Mouse (Mus musculus) lung, embryonic 15.5 days (tissue): Measurements from ENCODE around the gene Rpa3. TPM values are rescaled to one million over a fixed set of nuclear protein-coding genes. Genes with fewer than 3 reads are reported as not detected.

Source experiments
- ATAC-seq: fragments of 200-750 bp; cut with Nextera tagmentation; 2 replicates; pipeline ENCODE4 v1.8.0; 2017; ENCODE audit warnings: moderate number of reproducible peaks, borderline replicate concordance; ENCODE audit not compliant: low FRiP score, low TSS enrichment; ENCODE audit errors: extremely low read depth
- H3K27ac ChIP-seq: fragments of 300-500 bp; sonication (generic); 2 replicates; pipeline ENCODE4 v1.5.1; 2015; ENCODE audit warnings: moderate library complexity, mild to moderate bottlenecking, inconsistent platforms
- H3K27me3 ChIP-seq: fragments of 300-500 bp; sonication (generic); 2 replicates; pipeline ENCODE4 v1.6.1; 2015; ENCODE audit warnings: inconsistent platforms
- H3K36me3 ChIP-seq: fragments of 300-500 bp; sonication (generic); 2 replicates; pipeline ENCODE4 v1.6.1; 2015; ENCODE audit warnings: inconsistent platforms
- H3K4me1 ChIP-seq: fragments of 300-500 bp; sonication (generic); 2 replicates; pipeline ENCODE4 v1.6.1; 2015; ENCODE audit warnings: inconsistent platforms
- H3K4me2 ChIP-seq: fragments of 300-500 bp; sonication (generic); 2 replicates; pipeline ENCODE4 v1.6.1; 2015; ENCODE audit warnings: inconsistent platforms, mild to moderate bottlenecking, moderate library complexity
- H3K4me3 ChIP-seq: fragments of 300-500 bp; sonication (generic); 2 replicates; pipeline ENCODE4 v1.5.1; 2015; ENCODE audit warnings: mild to moderate bottlenecking, inconsistent platforms
- H3K9ac ChIP-seq: fragments of 300-500 bp; sonication (generic); 2 replicates; pipeline ENCODE4 v1.6.1; 2015; ENCODE audit warnings: inconsistent platforms
- H3K9me3 ChIP-seq: fragments of 300-500 bp; sonication (generic); 2 replicates; pipeline ENCODE4 v1.6.1; 2016; ENCODE audit warnings: inconsistent platforms
- WGBS: fragments of 180-500 bp; shearing (Covaris S2); methylation state at CpG from one replicate; pipeline ENCODE4 v1.1.7; 2015; 5-methylcytosine and 5-hydroxymethylcytosine counted together
- polyA plus RNA-seq: library from polyadenylated mRNA; unstranded; fragments of >200 nt; fragmentation: Nextera tagmentation; extraction: Ambion mirVana; gene quantifications from 2 replicates; pipeline ENCODE4 v1.2.1, GENCODE M21; 2015

Rpa3 gene
- polyA plus RNA-seq = 166 and 182 TPM in 2 replicates

DNA sequence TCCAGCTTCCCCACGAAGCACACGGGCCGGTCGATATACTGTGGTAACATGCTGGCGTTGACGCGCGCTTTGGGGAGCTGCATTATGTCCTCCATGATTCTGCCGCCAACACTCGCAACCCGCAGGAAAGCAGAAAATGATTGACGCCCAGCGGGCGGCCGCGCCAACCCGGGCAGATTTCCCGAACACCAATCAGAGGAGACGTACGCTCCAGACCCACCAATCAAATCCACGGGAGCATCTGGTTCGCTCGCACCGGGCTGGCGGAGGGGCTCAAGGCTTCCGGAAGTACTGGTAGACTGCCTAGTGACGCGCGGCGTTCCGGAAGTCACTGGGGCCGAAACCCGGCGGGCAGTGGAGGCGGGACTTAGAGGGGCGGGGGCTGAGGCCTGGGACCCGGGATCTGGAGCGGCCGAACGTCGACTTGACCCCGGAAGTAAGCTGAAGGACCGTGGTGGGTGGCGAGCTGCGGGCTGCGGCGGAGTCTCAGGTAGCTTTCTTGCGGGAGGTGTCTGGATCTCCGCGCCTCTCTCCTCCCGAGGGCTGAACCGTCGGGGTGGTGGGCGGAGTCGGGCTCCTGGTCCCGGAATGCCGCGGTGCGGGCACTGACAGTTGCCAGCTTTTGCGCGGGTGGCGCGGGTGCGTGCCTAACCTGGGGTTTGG lies at the start of gene Rpa3, which contains the start of the genes Umad1 and Gm45062:
Gene Rpa3, minus strand, starts transcription at position 170 of the 663 bp plus-strand sequence.
Gene Umad1, plus strand, starts transcription at position 285 of the 663 bp plus-strand sequence.
Gene Gm45062, plus strand, starts transcription at position 447 of the 663 bp plus-strand sequence.
- 0% methylated on average over 64 of the region's 64 CpGs for WGBS
- H3K9ac ChIP-seq = peak within 1 kb of the TSS; percentile 81
- peaks cover 16% of the 10 kb centered on the region; the same call in 1 of the 2 replicates for H3K4me1 ChIP-seq
- peaks cover 4% of the 10 kb centered on the region; the same call in 1 of the 2 replicates for H3K36me3 ChIP-seq
- H3K27me3 ChIP-seq = no peaks in the 10 kb centered on the region
- peak within 1 kb of the TSS; percentile 90 for H3K4me2 ChIP-seq
- peak within 1 kb of the TSS; percentile 91 for H3K4me3 ChIP-seq
- H3K9me3 ChIP-seq = no peaks in the 10 kb centered on the region
- peak within 1 kb of the TSS; percentile 83 for H3K27ac ChIP-seq
- peak; percentile 100 for ATAC-seq

DNA sequence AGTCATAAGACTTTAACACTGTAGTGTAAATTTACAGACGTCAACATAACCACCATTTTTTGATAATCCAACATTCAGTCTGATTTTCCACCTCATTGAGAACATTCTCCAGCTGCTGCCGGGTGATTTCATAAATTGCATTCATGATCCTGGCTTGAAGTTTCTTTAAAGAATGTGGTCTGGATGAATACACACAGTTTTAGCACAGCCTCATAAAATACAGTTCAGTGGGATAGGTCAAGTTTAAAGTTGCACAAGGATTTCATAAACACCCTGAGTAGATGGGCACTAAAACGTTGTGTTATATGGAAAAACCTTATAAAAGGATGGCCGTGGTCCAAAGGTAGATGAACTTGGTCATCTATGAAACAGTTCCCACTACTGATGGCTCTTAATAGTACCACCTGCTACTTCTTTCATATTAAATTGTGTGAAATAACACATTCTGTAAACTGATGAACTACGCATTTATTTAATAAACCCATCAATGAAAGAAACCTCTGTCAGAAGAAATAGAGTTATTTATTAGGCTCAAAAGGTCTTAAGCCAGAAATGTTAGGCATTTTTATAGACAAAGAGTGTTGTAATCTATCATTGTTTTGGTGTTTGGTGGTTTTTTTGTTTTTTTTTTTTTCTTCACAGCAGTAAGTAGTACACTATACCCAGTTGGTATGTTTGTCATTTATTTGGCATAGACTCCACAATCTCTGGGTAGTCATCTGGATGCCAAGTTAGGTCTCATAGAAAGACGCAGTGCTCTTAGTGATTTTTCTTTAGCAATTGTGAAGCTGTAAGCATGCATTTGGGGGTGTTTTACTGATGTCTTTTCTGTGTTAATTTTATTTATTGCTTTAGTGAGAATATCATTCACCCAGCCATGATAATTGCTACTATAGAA lies 49.2 kb upstream of the Rpa3 start:
- WGBS = 66% methylated on average over 6 of the region's 6 CpGs
- Histone ChIP-seq H3K4me3 (no peak overlapping the region), H3K9ac (no peak overlapping the region)

DNA sequence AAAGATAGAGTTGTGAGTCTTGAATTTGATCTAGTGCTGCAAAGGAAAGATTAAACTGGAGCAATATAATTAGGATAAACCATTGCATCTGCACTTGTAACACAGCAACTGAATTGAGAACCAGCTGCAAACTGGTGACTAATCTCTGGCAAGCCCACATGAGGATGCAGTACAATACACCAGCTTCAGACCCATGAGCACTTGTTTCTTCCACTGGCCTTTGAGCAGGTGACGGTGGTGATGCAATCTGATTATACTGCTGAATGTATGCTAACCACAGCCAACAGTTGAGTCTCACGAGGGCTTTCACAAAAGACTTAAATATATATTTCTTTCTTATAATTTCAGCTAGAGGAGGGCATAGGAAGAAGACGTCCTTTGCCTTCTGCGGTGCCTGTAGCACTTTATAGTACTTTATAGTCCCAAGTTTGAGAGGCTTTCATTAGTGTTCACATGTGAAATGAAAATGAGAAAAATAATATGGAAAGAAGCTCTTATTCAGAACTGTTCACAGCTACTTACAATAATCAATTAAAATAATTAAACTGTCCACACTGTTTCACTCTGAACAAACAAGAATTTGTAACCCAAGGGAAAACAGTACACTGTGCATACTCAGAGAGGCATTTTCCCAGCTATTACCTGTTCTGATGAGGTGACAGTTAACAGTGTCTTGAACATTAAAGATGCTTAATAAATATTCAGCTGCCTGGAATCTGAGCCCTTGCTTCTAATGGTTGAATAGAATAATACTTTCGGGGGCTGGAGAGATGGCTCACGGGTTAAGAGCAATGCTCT lies 40.3 kb upstream of the Rpa3 start:
- H3K36me3 ChIP-seq = no peaks in the 10 kb centered on the region
- no peak overlapping the region for H3K9ac ChIP-seq
- no peak overlapping the region for H3K4me3 ChIP-seq
- no peak overlapping the region for H3K27ac ChIP-seq
- H3K4me2 ChIP-seq = no peak overlapping the region
- H3K9me3 ChIP-seq = no peaks in the 10 kb centered on the region
- WGBS = 85% methylated on average over 6 of the region's 6 CpGs
- H3K27me3 ChIP-seq = no peaks in the 10 kb centered on the region
- ATAC-seq = no peak
- no peaks in the 10 kb centered on the region for H3K4me1 ChIP-seq

More for the DNA sequence above, 49.2 kb upstream of the Rpa3 start:
- no peaks in the 10 kb centered on the region for H3K9me3 ChIP-seq
- H3K27ac ChIP-seq = no peak overlapping the region
- no peak for ATAC-seq
- H3K4me1 ChIP-seq = no peaks in the 10 kb centered on the region
- H3K4me2 ChIP-seq = no peak overlapping the region
- H3K27me3 ChIP-seq = no peaks in the 10 kb centered on the region
- H3K36me3 ChIP-seq = no peaks in the 10 kb centered on the region

DNA sequence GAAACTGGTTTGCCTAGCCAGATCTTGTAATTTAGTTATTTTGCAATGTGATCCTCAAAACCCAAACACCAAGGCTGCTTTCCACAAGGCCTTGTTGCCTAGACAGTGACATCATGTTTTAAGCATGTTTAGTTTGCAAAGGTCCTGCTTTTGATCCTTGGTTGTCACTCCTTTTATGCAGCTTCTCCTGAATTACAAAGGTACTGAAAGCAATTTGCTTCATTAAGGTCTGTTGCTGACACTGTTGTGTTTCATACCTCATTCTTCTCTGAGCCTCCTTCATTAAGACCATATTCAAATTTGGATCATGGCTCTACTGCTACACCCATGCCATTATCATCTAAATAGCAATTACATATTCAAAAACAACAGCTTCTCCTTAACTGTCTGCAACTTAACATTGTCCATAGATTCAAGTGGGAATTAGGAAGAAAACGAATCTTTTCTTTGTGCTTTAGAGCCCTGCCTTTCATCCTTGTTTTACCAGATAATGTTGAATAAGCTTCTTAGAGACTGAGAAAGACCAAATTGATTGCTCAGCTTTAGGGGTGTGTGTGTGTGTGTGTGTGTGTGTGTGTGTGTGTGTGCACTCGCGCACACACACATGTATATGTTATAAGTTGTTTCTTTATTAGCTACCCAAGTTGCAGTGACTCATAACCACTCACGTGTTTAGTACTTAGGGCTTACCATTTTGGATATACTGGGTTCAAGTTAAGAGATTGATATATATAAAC lies 35.2 kb upstream of the Rpa3 start:
- no peaks in the 10 kb centered on the region for H3K4me1 ChIP-seq
- no peaks in the 10 kb centered on the region for H3K36me3 ChIP-seq
- no peaks in the 10 kb centered on the region for H3K9me3 ChIP-seq
- H3K27ac ChIP-seq = no peak overlapping the region
- H3K27me3 ChIP-seq = no peaks in the 10 kb centered on the region
- H3K9ac ChIP-seq = no peak overlapping the region
- WGBS = 85% methylated on average over 4 of the region's 4 CpGs
- no peak overlapping the region for H3K4me3 ChIP-seq
- no peak for ATAC-seq
- H3K4me2 ChIP-seq = no peak overlapping the region

DNA sequence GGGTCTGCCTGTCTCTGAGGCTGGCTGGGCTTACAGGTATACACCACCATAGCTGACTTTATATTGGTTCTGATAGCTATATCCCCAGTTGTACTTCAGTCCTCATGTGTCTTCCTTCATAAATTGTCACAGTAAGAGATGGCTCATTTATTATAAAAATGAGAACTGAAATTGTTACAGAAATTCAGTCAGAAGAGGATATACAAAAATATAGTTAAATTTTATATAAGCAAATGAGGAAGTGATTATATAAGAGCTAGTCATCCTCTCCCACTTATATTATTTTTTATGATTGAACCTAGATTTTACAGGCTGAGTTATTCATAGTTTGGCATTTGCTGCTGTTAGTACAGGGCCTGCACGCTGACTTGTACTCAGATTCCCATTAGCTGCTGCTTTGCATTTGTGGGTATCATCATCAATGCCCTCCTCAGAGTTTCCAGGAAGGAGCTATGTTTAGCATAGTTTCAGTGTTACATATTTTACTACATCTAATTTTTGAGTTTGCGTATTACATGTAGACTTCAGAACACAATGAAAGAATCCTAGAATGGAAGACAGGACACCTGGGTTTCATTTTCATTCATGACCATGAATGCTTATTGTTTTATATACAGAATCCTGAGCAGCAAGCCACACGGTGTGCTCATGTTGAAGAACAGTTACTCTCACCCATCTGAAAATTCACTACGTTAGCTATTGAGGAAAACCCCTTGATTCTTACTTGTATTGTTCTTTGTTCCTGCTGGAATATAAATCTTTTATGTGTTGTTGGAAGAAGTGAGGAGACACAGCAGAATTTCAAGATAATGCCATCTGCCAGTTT lies 30.0 kb upstream of the Rpa3 start:
- no peaks in the 10 kb centered on the region for H3K9me3 ChIP-seq
- H3K4me2 ChIP-seq = no peak overlapping the region
- H3K4me1 ChIP-seq = peaks cover 3% of the 10 kb centered on the region; the same call in 1 of the 2 replicates
- 87% methylated on average over 4 of the region's 4 CpGs for WGBS
- ATAC-seq = no peak
- H3K36me3 ChIP-seq = no peaks in the 10 kb centered on the region
- H3K9ac ChIP-seq = no peak overlapping the region
- H3K27me3 ChIP-seq = no peaks in the 10 kb centered on the region
- no peak overlapping the region for H3K4me3 ChIP-seq
- no peak overlapping the region for H3K27ac ChIP-seq

DNA sequence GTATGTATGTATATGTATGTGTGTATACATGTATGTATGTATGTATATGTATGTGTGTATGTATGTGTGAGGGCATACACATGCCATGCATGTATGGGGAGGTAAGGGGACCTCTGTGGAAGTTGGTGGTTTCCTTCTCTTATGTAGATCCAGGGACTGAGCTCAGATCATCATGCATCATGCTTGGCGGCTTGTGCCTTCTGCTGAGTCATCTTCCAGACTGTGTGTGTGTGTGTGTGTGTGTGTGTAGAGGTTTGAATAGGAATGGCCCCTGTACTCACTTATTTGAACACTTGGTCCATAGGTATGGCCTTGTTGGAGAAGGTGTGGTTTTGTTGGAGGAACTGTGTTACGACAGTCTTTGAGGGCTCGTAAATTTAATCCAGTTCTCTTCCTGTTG lies 27.2 kb upstream of the Rpa3 start:
- Histone ChIP-seq H3K9ac (no peak overlapping the region), H3K9me3 (no peaks in the 10 kb centered on the region), H3K27me3 (no peaks in the 10 kb centered on the region), H3K36me3 (no peaks in the 10 kb centered on the region), H3K27ac (no peak overlapping the region), H3K4me3 (no peak overlapping the region), H3K4me1 (peaks cover 3% of the 10 kb centered on the region; the same call in 1 of the 2 replicates), H3K4me2 (no peak overlapping the region)
- no peak for ATAC-seq
- WGBS = 94% methylated on average over 3 of the region's 3 CpGs

DNA sequence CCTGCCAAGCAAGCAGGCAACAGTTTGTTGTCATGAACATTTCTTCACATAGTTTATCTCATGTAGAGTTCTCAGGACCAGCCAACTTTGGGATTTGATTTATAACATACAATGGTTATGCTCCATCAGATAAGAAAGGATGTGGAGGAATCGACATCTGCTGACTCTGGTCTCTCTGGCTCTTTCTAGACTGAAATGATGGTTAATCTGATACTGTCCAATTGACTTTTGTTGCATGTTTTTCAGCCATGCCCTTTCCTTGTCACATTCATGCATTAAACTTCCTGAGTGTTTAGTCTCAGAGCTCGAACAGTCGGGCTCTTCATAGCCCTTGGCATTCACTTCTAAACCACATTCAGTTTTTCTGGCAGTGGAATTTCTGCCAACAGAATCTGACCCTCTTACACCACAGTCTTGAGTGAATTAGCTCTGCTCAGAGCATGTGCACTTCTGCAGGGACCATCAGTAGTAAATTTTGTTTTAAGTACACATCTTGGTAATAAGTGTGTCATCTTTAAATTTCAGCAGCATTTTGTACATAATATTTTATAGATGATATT lies 26.5 kb upstream of the Rpa3 start:
- Histone ChIP-seq H3K27me3 (no peaks in the 10 kb centered on the region), H3K9ac (no peak overlapping the region), H3K9me3 (no peaks in the 10 kb centered on the region), H3K36me3 (no peaks in the 10 kb centered on the region), H3K4me3 (no peak overlapping the region), H3K4me2 (no peak overlapping the region), H3K27ac (no peak overlapping the region), H3K4me1 (peaks cover 3% of the 10 kb centered on the region; the same call in 1 of the 2 replicates)
- peak; percentile 64; the same call in 1 of the 2 replicates for ATAC-seq
- 35% methylated on average over 3 of the region's 3 CpGs for WGBS

DNA sequence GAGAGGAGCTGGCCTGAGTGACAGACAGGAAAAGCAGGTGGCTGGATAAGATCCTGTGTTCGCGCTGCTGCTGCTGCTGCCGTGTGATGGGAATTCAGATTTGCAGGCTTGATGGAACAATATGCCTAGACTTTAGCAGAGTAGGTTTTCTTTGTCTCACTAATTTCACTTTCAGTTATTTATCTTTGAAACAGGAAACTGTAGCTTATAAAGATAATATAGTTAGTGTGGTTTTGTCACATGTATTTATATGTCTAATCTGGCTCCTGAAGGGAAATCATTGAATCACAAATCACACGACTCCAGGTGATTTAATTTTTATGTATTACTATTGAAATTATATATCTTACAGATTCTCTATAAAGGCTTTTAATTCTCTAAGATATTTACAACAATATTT lies 24.3 kb upstream of the Rpa3 start:
- Histone ChIP-seq H3K27me3 (no peaks in the 10 kb centered on the region), H3K9me3 (no peaks in the 10 kb centered on the region), H3K4me3 (no peak overlapping the region), H3K9ac (no peak overlapping the region), H3K27ac (no peak overlapping the region), H3K4me1 (peaks cover 3% of the 10 kb centered on the region; the same call in 1 of the 2 replicates), H3K4me2 (no peak overlapping the region), H3K36me3 (no peaks in the 10 kb centered on the region)
- 77% methylated on average over 4 of the region's 4 CpGs for WGBS
- ATAC-seq = no peak

DNA sequence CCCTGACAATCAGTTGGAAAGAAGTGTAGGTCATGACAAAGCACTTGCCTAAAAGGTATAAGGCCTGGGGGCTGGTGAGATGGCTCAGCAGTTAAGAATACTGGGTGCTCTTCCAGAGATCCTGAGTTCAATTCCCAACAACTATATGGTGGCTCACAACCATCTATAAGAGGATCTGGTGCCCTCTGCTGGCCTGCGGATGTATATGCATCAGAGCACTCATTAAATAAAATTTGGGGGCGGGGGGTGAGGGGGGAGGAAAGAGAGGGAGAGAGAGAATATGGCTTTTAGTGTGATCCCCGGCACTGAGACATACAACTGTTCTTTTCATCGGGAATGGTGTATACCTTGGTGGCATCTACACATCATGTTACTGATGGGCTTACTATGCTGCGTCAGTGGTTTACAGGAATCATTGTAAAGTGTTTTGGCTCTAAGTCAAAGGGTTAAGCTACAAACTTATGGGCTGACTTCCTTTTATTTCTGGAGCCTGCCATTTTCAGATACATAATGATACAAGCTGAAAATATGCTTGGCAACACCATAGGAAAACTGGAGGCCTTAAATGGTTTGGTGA lies 19.5 kb upstream of the Rpa3 start:
- H3K27ac ChIP-seq = no peak overlapping the region
- H3K36me3 ChIP-seq = no peaks in the 10 kb centered on the region
- H3K4me3 ChIP-seq = no peak overlapping the region
- no peak overlapping the region for H3K9ac ChIP-seq
- 74% methylated on average over 5 of the region's 5 CpGs for WGBS
- no peaks in the 10 kb centered on the region for H3K4me1 ChIP-seq
- no peak for ATAC-seq
- H3K4me2 ChIP-seq = no peak overlapping the region
- no peaks in the 10 kb centered on the region for H3K27me3 ChIP-seq
- no peaks in the 10 kb centered on the region for H3K9me3 ChIP-seq

DNA sequence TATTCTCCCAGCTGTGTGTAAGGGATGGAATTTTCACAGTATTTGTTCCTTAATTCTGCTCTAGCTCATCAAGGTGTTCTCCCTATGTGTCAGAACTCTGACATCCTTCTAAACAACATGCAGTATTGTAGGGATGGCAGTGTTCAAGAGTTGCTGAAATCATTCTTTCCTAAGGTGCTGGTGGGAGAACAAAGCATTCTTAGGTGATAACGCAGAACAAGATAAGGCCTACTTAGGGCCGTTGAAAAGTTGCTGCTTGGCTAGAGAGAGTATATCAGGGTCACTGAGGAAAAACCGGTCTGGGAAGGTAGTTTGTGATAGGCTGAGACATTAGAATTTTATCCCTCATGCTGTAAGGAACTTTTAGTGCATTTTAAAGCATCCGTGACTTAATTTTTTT lies 17.5 kb upstream of the Rpa3 start:
- Histone ChIP-seq H3K4me3 (no peak overlapping the region), H3K9ac (no peak overlapping the region), H3K36me3 (0 out of 2 replicates have a peak, but pooled peaks cover 5% of the 10 kb centered on the region), H3K9me3 (no peaks in the 10 kb centered on the region), H3K27me3 (no peaks in the 10 kb centered on the region), H3K4me2 (no peak overlapping the region), H3K4me1 (no peaks in the 10 kb centered on the region), H3K27ac (no peak overlapping the region)
- ATAC-seq = no peak
- 42% methylated on average over 4 of the region's 4 CpGs for WGBS
